Mouse (Mus musculus): ENCODE results near the gene Ugt1a9. TPM values are rescaled to one million over a fixed set of nuclear protein-coding genes. Genes with fewer than 3 reads are reported as not detected.

The Ugt1a9 gene
- total and polyA plus RNA-seq, 3 experiments, result not detected

DNA sequence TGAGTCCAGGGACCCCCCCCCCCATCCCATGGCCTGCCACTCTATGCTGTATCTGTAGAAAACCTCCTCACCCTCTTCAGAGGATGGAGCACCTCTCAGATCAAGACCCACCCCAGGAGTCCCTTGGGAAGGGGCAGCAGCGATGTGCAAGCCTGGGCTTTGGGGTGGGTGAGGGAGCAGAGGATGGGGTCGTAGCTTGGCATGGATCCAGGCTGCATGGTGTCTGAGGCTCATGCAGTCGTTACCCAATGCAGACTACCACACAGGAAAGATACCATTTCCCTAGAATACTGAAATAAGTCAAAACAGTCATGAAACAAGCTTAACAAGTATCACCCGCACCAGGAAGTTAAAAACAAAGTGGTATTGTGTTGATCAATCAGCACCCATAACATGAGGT, 178.1 kb downstream of the Ugt1a9 start:
- Histone ChIP-seq H3K36me3 (replicated peaks in 1 of 2; ENCODE audit: control insufficient read depth in 1 of 2, insufficient read depth in 1 of 2, low read length in 1 of 2) (no peaks in the 10 kb centered on the region), H3K27me3 (replicated peaks) (peaks cover 10% of the 10 kb centered on the region), H3K4me1 (ENCODE audit: control insufficient read depth in 1 of 2, insufficient read depth in 2 of 2) (no peaks in the 10 kb centered on the region), H3K9ac (ENCODE audit: insufficient read depth, low read depth) (no peak overlapping the region), H3K4me3 (replicated peaks in 1 of 3; ENCODE audit: low read depth in 2 of 3, low read length in 2 of 3, poor library complexity in 1 of 3) (no peak overlapping the region), H3K79me2 (replicated peaks; ENCODE audit: control insufficient read depth, extremely low read depth, insufficient read depth, poor library complexity, severe bottlenecking) (no peaks in the 10 kb centered on the region), H3K27ac (ENCODE audit: insufficient read depth, low read depth) (no peak overlapping the region), H3K9me3 (replicated peaks; ENCODE audit: low read length) (peaks cover 80% of the 10 kb centered on the region), H3K4me2 (ENCODE audit: insufficient read depth, low read depth, poor library complexity, severe bottlenecking) (no peak overlapping the region)
- in situ Hi-C loops (cut with MboI; ENCODE audit: low pct_ligation_motif_present, low pct_unique_long_range_greater_than_20kb, low sequenced_read_pairs) (no loop called here), dilution Hi-C loops (cut with MboI; ENCODE audit: extremely low pct_ligation_motif_present, extremely low pct_unique_long_range_greater_than_20kb, low sequenced_read_pairs) (no loop called here)
- TF ChIP-seq JUN (IDR thresholded peaks at IDR 0.05; ENCODE audit: insufficient read depth, low read depth, low read length), result no peak
- TF ChIP-seq SIN3A (IDR thresholded peaks at IDR 0.05; ENCODE audit: low read length), result no peak
- no peak for TF ChIP-seq ZC3H11A (IDR thresholded peaks at IDR 0.05; ENCODE audit: low read depth, low read length)
- no peak for TF ChIP-seq ZKSCAN1 (IDR thresholded peaks at IDR 0.05; ENCODE audit: borderline replicate concordance, low read depth, low read length)
- TF ChIP-seq E2F4 (IDR thresholded peaks at IDR 0.05; ENCODE audit: insufficient replicate concordance, low read depth, low read length), result no peak
- TF ChIP-seq MAFK (IDR thresholded peaks at IDR 0.05; ENCODE audit: insufficient replicate concordance, low read length), result no peak
- TF ChIP-seq MEF2A (IDR thresholded peaks at IDR 0.05; ENCODE audit: borderline replicate concordance, low read depth, low read length), result no peak
- no peak for TF ChIP-seq PAX5 (IDR thresholded peaks at IDR 0.05; ENCODE audit: low read length)
- TF ChIP-seq MAX (IDR thresholded peaks at IDR 0.05; ENCODE audit: low read length), result no peak
- no peak for TF ChIP-seq JUND (conservative IDR thresholded peaks at IDR 0.05; ENCODE audit: low read depth, low read length)
- no peak for TF ChIP-seq EP300 (IDR thresholded peaks at IDR 0.05; ENCODE audit: low read length)
- TF ChIP-seq ELF1 (IDR thresholded peaks at IDR 0.05; ENCODE audit: low read depth, low read length), result no peak
- TF ChIP-seq IRF4 (IDR thresholded peaks at IDR 0.05; ENCODE audit: low read depth, low read length), result no peak
- no peak for TF ChIP-seq ETS1 (conservative IDR thresholded peaks at IDR 0.05; ENCODE audit: low read depth, low read length)
- no peak for TF ChIP-seq CHD2 (IDR thresholded peaks at IDR 0.05; ENCODE audit: low read length)
- no peak for TF ChIP-seq CHD1 (IDR thresholded peaks at IDR 0.05; ENCODE audit: low read depth, low read length)
- no peak for TF ChIP-seq TBP (conservative IDR thresholded peaks at IDR 0.05; ENCODE audit: low read depth, low read length)
- no peak for TF ChIP-seq USF1 (IDR thresholded peaks at IDR 0.05; ENCODE audit: low read depth, low read length)
- TF ChIP-seq MAZ (IDR thresholded peaks at IDR 0.05; ENCODE audit: low read depth, low read length), result no peak
- no peak for TF ChIP-seq MXI1 (IDR thresholded peaks at IDR 0.05; ENCODE audit: low read depth, low read length)
- no peak for DNase-seq (ENCODE audit: extremely low read depth)

DNA sequence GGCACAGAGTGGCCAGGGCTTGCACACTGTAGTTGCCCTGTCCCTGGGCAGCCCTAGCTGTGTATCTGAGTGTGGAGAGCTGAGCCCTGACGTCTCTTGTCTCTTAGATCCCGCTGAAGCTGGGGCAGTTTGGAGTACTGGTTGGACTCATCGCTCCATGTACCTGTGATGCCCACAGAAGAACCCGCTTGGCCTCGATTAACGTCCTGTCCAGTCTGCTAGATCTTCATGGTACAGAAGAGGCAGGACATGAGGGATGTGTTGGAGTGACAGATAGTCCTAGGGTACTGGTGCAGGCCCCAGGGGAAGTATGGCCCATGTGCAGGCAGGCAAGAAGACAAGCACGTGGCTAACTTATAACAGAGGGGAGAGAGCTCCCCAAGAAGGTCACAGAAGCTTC, 179.0 kb downstream of the Ugt1a9 start:
- H3K36me3 ChIP-seq (replicated peaks in 1 of 2; ENCODE audit: control insufficient read depth in 1 of 2, insufficient read depth in 1 of 2, low read length in 1 of 2), result no peaks in the 10 kb centered on the region
- TF ChIP-seq MAFK (IDR thresholded peaks at IDR 0.05; ENCODE audit: insufficient replicate concordance, low read length), result no peak
- TF ChIP-seq RAD21 (IDR thresholded peaks at IDR 0.05; ENCODE audit: low read depth, low read length), result no peak
- TF ChIP-seq RCOR1 (conservative IDR thresholded peaks at IDR 0.05; ENCODE audit: low read depth, low read length), result no peak
- no peak for TF ChIP-seq ETS1 (conservative IDR thresholded peaks at IDR 0.05; ENCODE audit: low read depth, low read length)
- no peak for TF ChIP-seq TBP (conservative IDR thresholded peaks at IDR 0.05; ENCODE audit: low read depth, low read length)
- TF ChIP-seq ELF1 (IDR thresholded peaks at IDR 0.05; ENCODE audit: low read depth, low read length), result no peak
- no peaks in the 10 kb centered on the region for H3K4me1 ChIP-seq (ENCODE audit: control insufficient read depth in 1 of 2, insufficient read depth in 2 of 2)
- H3K79me2 ChIP-seq (replicated peaks; ENCODE audit: control insufficient read depth, extremely low read depth, insufficient read depth, poor library complexity, severe bottlenecking), result no peaks in the 10 kb centered on the region
- H3K4me2 ChIP-seq (ENCODE audit: insufficient read depth, low read depth, poor library complexity, severe bottlenecking), result no peak overlapping the region
- no peak overlapping the region for H3K27ac ChIP-seq (ENCODE audit: insufficient read depth, low read depth)
- peaks cover 75% of the 10 kb centered on the region for H3K9me3 ChIP-seq (replicated peaks; ENCODE audit: low read length)
- dilution Hi-C loops (cut with MboI; ENCODE audit: extremely low pct_ligation_motif_present, extremely low pct_unique_long_range_greater_than_20kb, low sequenced_read_pairs) (no loop called here), in situ Hi-C loops (cut with MboI; ENCODE audit: low pct_ligation_motif_present, low pct_unique_long_range_greater_than_20kb, low sequenced_read_pairs) (no loop called here)
- H3K4me3 ChIP-seq (replicated peaks in 1 of 3; ENCODE audit: low read depth in 2 of 3, low read length in 2 of 3, poor library complexity in 1 of 3), result no peak overlapping the region
- no peak overlapping the region for H3K9ac ChIP-seq (ENCODE audit: insufficient read depth, low read depth)
- DNase-seq (ENCODE audit: extremely low read depth), result no peak
- H3K27me3 ChIP-seq (replicated peaks), result peaks cover 12% of the 10 kb centered on the region

Measured in CH12.LX (cell line).